Mouse (Mus musculus): ENCODE results near the gene Cyp2a4.
"Not testable (repeated sequence)": the region's sequence is repeated elsewhere in the genome, so short reads cannot be mapped to it uniquely, and the experiment has no call there.

The Cyp2a4 gene

DNA sequence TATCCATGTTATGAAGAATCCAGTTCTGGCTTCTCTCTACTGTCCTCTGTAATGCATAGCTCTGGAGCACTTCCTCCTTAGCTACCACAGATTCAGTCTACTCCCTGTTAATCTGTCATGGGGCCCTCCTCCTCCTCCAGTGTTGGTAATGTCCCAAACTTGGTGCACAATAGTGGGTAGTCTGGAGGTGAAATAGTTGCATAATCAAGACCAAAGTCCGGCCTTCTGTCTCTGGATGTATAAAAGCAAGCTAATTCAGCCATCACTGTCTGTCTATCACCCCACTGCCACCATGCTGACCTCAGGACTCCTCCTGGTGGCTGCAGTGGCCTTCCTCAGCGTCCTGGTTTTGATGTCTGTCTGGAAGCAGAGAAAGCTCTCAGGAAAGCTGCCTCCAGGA, at the start of gene Cyp2a4:
TSS of gene Cyp2a4 (plus strand) at position 244 of the 400 bp plus-strand sequence.
- ATAC-seq (ENCODE audit: insufficient number of reproducible peaks, low FRiP score, low TSS enrichment), result not testable (repeated sequence)

DNA sequence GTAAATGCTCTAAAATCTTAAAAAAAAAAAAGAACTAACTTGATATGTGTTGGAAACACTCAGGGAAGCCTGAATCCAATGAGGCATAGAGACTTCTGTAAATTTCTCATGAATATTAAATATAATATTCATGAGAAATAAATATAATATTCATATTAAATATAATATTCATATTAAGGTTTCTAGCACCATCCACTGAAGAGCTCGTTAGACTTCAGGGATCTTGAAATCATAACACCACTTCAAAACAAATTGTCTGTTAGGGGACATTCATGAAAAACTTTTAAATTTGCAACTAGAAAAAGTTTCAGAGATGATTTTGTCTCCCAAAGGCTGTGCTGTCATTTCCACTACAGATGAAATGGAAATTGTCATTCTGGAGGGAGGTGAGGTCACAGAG, 46.9 kb upstream of the Cyp2a4 start, which contains the start of gene Vmn1r184:
TSS of gene Vmn1r184 (plus strand) at position 301 of the 400 bp plus-strand sequence.
- ATAC-seq (ENCODE audit: insufficient number of reproducible peaks, low FRiP score, low TSS enrichment), result not testable (repeated sequence)

DNA sequence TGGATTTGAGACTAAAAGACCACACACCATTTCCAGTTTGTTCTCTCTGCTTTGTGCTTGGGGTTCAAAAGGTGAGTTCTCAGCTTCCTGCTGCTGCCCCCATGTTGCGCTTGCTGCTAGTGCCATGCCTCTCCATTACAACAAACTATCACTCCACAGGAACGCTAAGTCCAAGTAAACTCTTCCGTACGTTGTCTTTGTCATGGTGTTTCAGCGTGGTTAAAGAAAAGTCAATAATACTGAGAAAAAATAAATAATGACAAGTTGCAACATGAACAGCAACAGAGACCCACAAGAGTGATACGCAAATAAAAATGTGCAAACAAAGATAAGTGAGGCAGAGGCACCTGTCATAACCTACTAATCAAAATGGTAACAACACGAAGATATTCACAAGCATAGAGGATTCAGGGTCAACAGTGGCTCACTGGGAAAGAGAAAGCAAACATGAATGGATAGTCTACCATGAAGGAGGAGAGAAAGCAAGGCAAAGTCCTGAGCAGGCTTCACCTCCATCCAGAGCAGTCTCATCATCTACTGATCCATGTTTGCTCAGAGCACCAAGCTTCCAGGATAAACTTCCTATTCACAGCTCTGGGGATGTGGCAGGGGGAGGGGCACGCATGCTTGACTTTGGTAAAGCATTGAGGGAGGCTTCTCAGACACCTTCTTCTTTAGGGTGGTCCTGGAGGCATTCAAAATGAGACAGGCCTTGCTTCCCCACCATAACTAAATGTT, 3.4 kb upstream of the Cyp2a4 start:
- ATAC-seq (ENCODE audit: insufficient number of reproducible peaks, low FRiP score, low TSS enrichment), result not testable (repeated sequence)

DNA sequence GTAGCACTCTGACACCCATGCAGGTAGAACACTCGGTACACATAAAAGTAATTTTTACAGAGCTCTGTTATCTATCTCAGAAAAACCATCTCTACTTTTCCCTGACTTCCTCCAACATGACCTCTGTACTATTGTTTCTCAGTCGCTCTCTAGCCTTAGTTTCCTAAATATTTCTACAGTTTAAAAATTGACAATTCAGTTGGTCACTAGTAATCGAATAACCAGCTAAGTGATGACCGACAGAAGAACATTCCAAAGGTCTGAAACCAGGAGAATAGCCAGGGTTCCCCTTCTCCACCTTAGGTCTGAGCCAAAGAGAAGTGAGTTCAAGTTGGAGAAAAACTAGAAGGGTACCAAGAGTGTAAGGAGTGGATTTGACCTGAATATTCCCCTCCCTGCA, 4.8 kb downstream of the Cyp2a4 start:
- ATAC-seq (ENCODE audit: insufficient number of reproducible peaks, low FRiP score, low TSS enrichment), result not testable (repeated sequence)

DNA sequence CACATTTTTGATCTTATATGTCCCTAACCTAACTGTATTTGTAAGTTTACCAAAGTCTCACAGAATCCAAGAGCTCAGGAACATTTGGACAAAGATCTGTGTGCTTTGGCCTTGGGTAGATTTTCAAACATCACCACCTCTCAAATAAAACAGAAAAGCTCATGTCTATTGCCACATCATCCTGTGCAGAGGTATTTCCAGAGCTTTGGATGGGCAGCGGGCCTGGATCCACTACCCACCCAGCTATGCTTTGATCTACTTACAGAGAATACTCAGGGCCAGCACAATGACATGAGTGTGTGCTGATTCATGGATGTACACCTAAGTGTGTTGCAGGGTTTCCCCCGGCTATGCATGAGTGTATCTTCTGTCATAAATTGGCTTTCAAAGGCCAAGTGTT, 8.2 kb downstream of the Cyp2a4 start:
- ATAC-seq (ENCODE audit: insufficient number of reproducible peaks, low FRiP score, low TSS enrichment), result not testable (repeated sequence)

DNA sequence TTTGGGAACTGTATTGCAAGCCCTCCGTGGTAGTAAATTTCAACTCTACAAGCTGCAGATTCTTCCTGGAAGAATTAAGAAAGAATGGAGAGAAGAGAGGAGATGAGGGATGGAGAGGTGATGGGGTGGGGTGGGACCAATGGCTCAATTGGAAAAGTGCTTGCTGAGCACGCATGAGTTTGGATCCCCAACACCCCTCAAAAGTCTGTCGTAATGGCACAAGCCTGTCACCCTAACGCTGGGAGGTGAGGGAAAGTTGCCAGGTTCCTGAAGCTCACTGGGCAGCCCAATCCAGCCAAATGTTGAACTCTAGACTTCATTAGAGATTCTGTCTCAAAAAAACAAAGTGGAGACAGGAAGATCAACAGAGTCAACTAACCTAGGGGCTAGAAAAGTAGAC, 8.8 kb downstream of the Cyp2a4 start:
- not testable (repeated sequence) for ATAC-seq (ENCODE audit: insufficient number of reproducible peaks, low FRiP score, low TSS enrichment)

DNA sequence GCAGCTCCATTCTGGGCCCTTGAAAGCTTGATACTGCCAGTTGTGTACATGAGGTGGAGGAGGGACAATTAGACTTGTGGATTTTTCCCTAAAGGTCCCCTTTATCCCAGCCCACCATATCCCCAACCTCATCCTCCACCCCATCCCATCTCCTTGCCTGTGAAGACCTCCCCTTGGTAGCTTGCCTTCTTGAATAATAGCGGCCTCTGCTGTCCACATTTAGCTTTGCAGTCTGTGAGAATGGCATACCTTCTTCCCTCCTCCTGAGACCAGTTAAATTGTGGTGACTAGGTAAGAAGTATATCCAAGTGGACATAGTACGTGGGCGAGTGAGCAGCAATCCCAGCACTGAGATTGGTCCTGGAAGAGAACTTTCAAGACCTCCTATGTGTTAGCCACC, 13.4 kb downstream of the Cyp2a4 start:
- ATAC-seq (ENCODE audit: insufficient number of reproducible peaks, low FRiP score, low TSS enrichment), result not testable (repeated sequence)

DNA sequence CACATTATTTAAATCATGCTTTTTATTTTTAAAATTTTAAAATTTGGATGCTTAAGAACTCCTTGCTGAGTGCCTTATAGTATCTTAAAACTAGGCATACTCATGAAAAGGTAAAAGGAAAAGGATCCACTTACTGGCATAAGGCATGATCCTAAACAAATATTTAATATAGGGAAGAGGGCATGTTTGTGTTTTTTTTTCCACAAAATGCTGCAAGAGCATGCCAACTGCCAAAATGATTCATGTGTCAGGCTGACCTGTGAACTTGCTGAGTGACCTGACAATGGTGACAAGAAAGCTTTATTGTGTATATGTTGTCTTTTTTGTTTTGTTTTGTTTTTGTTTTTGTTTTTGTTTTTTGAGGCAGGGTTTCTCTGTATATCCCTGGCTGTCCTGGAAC, 43.2 kb downstream of the Cyp2a4 start:
- ATAC-seq (ENCODE audit: insufficient number of reproducible peaks, low FRiP score, low TSS enrichment), result not testable (repeated sequence)

DNA sequence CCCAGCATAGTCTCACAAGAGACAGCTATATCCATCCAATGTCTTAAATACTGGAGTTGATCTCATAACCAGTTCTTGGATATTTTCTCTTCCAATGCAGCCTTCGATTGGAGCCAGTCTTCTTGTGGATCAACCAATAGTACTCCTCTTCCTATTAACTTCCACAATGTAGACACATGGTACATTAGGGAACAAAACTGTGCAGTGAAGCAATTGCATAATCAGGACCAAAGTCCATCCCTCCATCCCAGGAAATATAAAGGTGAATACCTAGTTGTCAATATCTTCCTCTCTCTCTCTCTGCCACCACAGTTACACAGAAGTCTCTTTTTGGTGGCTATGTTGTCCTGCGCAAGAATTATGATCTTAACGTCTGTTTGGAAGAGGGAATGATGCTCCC, 45.3 kb downstream of the Cyp2a4 start:
- ATAC-seq (ENCODE audit: insufficient number of reproducible peaks, low FRiP score, low TSS enrichment), result not testable (repeated sequence)

DNA sequence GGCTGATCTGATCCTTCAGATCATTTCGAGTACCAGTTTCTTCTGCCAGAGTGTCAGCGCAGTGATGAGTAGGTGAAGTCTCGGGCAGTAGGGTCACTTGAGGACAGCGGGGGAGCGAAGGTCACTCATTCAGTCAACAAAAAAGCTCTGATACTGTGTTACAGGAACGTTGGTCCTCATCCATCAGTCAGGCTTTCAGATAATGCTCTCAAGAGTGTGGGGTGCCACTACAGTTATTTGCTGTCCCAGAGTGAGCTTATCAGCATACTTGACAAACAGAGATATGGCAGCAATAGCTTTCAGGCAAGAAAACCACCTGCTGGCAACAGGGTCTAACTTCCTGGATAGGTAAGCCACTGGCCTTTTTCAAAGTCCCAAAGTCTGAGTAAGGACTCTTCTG, 49.8 kb downstream of the Cyp2a4 start:
- not testable (repeated sequence) for ATAC-seq (ENCODE audit: insufficient number of reproducible peaks, low FRiP score, low TSS enrichment)
